Mouse (Mus musculus) neural tube, embryonic 10.5 days (tissue): Measurements from ENCODE around the gene Pdgfb.

Experiments
- DNase-seq: peaks from one replicate; pipeline ENCODE4 v3.0.0-alpha.2; 2017; ENCODE audit warnings: low spot score; ENCODE audit errors: extremely low spot score

The Pdgfb gene

GRCm38 (mm10) chr15:80014321-80015210 is at the start of gene Pdgfb:
Pdgfb (minus strand) TSS chr15:80014977.
- DNase-seq = peak; percentile 38

DNA sequence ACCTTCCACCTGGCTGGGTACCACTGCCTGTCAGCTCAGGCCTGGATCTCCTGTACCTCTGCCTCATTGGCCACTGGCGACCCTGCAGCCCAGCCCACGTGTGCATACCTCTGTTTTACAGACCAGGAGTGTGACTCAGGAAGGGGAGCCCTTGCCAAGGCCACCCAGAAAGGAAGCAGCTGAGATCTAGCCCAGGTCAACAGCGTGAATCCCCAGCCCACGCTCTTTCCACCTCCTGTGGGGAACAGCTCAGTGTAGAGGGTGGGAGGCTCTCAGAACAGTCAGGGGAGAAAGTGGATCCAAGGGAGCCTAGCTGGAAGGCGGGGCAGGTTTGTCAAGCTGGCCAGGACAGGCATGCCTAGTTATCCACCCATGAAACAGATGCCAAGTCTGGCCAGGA is 48.0 kb upstream of the Pdgfb start:
- DNase-seq = no peak

GRCm38 (mm10) chr15:80062339-80062738 is 47.6 kb upstream of the Pdgfb start:
- DNase-seq = no peak

DNA sequence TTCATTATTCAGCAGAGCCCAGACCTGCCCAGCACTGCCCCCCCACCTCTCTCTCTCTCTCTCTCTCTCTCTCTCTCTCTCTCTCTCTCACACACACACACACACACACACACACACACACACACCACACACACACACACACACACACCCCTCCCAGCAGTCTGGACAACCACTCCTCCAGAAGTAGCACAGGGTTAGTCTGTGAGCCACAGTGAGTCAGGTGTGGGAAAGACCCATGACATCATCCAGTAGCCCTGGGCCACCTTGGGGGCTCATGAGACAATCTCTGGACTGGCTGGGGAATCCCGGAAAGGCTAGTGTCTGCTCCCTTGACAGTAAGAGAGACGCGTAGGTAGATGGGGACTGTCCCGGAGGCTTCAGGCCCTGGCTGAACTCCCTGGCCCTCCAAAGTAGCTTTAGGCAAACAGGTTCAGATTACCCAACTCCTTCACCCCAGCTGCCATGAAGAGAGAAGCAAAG is 46.3 kb upstream of the Pdgfb start:
- DNase-seq = no peak

- no peak for DNase-seq
These were observed 45.7 kb upstream of the Pdgfb start for GRCm38 (mm10) chr15:80060356-80061070.

- no peak for DNase-seq
These were observed 44.8 kb upstream of the Pdgfb start for GRCm38 (mm10) chr15:80059606-80060005.

GRCm38 (mm10) chr15:80058151-80058550 is 43.4 kb upstream of the Pdgfb start:
- no peak for DNase-seq

DNA sequence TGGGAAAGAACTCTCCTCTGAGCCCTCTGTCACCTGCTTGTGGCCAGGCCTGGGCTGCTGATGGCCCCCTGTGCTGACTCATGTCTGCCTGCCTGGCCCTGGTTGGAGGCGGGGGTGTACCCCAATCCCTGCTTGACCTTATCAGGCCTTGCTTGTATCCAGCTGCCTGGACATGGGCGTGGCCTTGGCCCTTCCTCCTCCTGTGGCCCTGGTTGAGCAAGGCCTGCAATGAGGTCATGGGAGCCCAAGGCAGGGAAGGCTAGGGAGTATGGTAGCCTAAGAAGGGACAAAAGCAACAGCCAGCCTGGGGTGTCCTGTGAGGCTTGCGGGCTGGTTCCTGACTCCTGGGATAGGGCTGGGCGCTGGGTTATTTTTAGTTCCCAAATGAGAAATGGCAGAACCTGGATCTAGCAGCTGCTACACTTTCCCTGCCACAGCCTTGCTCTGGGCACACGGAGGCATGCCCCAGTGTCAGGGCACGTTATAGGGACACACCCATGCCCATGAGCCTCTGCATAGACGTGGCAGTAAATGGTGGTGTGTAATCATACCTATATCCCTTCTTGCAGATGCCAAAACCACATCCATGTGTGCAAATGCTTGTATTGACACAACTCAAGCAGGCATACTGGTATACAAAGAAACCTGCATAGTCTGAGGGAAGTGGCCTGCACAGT is 39.4 kb upstream of the Pdgfb start:
- DNase-seq = no peak

DNA sequence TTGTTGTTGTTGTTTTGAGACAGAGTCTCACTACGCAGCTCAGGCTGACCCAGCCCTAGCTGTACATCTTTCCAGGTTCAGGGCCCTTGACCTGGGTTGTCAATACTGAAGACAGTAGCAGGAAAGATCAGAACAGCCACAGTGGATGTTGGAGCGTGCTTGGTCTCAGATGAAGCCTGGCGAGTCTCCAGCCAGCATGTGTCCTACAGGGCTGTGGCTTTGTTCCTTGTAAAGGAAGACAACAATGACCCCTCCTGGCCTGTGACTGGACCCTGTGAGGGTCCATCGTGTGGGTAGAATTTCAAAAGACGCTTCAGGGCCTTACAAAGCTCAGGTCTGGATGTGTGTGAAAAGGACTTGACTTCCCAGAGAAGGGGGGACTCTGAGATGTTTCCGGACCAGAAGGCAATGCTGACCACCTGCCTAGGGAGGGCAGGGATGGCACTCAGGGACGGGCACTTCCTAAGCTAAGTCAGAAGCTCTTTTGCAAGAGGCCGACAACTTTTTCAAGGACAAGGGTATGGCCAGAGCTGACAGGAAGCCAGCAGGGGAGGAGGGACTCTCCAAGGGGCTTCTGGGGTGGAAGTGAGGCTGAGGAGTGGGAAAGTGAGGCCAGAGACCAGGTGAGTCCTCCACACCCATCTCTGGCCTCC is 38.7 kb upstream of the Pdgfb start:
- DNase-seq = no peak

- no peak for DNase-seq
These were observed 37.0 kb upstream of the Pdgfb start for GRCm38 (mm10) chr15:80051782-80052181.

GRCm38 (mm10) chr15:80051092-80051761 is 36.5 kb upstream of the Pdgfb start:
- DNase-seq = no peak

DNA sequence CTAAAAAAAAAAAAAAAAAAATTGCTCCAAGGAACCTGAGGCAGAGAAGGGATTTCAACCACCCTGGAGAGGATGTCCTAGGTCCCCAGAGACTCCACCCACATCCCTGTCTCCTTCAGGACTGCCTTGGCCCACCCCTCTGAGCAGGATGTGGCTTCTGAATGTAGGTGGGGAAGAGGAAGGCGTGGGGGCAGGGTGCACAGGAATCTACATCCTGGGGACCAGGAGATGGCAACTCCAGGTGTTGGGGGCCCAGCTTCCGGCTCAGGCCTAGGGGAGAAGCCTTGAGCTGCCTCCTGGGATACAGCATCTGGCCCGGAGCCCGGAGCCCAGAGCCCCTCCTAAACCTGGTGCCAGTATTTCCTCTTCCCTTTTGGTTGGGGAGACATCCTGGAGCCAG is 35.3 kb upstream of the Pdgfb start:
- no peak for DNase-seq

DNA sequence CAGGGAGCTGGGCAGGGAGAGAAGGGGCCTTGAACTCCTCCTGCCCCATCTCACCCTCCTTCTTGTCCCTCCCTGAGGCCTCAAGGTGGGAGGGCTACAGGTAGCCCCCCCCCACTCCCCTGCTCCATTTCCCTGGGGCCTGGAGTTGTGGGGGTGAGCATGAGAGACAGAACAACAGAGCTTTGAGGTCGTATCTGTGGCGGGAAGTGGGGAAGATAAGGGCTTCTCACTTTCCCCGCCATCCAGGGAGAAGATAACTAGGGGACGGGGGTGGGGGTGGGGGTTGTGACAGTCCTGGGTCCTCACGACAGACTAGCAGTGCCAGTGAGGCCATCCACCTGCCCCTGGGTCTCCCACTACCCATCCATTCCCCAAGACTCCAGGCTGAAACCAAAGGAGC is 33.2 kb upstream of the Pdgfb start:
- DNase-seq = no peak

DNA sequence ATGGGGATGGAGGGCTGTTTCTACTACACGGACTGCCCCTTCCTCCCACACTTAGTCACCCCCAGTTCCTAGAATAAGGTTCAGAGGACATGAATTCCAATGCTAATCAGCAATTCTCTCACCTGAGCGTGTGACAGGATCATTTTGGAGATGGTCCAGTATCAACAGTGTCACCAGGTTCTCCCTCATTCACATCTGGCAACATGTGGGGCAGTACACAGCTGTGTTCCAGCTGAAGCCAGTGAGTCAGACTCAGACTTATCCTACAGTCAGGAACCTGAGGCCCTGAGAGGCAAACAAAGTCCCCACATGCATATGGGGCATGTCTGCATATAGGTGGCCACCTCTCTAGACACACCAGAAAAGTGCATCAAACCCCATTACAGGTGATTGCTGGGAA is 32.5 kb upstream of the Pdgfb start:
- no peak for DNase-seq

DNA sequence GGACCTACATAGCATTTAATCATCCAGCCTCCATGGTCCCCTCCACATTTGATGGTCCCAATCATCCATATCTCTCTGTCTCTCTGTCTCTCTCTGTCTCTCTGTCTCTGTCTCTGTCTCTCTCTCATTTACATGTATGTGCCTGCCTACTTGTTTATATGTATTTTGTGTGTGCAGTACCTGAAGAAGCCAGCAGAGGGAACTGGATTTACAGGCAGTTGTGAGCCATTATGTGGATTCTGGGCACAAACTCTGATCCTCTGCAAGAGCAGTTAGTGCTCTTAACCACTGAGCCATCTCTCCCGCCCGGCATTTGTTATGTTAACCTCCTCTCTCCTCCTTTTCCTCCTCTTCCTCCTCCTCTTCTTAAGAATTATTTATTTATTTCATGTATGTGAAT is 31.0 kb upstream of the Pdgfb start:
- no peak for DNase-seq

- no peak for DNase-seq
These were observed 29.5 kb upstream of the Pdgfb start for GRCm38 (mm10) chr15:80044249-80044648.

- no peak for DNase-seq
These were observed 27.4 kb upstream of the Pdgfb start for GRCm38 (mm10) chr15:80042152-80042551.

- DNase-seq = no peak
These were observed 23.3 kb upstream of the Pdgfb start for GRCm38 (mm10) chr15:80038110-80038391.

DNA sequence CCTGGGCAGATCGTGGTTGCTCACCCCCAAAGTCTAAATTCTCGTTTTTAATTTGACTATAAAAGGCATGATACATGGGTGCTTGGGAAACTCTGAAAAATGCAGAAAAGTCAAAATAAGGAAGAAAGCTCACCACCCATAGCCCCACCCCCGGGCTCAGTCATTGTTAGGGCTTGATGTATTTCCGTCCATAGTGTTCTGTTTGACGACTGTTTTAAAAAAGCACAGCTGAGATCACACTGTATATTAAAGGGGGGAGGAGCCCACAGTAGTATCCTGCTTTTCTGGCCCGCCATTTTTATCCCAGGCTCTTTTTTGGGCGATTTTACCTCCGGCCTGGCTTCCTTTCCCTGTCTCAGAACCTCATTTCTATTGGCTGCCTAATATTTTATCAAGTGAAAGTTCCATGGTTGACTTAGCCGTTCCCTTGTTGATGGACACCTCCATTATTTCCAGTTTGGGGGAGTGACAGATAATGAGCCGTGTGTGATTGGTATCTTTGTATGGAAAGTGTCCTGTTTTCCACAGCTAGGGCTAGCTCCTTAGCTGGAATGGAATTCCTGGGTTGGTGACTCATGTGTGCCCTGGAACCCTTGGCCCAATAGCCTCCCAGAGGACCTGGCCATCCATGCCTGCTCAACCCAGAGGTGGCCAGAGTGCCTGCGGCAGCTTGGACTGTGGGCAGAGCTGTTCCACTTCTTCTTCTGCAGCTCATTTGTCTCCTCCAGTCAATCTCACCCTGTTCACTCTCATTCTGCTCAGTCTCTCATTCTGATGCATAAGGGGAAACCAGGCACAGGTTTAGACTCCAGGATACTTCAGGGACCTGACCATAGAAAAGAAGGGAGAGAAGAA is 22.7 kb upstream of the Pdgfb start:
- no peak for DNase-seq

DNA sequence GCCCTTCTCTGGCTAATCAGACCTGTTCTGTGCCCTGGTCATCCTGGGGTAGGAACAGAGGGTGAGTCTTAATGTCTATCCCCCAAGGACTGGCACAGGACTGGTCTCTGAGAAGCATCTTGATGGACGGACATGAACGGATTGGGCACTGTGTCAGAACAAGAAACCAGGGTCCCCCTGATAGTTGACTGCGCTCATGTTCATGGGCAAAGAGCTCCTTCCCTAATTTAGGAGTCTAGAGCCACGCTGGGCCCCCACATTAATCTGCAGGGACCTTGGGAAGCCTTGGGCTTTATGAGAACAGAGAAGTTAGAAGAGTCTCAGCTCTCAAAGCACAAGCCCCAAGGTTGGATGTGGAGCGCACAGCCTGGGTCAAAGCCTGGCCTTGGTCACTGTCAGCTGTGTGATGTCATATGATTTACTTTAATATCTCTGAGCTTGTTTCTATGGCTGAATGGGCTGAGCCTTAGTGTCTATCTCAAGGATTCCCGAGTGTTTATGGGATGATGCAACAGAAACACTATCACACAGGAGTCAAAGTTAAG is 20.6 kb upstream of the Pdgfb start:
- DNase-seq = no peak
